Mouse (Mus musculus): ENCODE data around the gene Gpc6. TPM values are rescaled to one million over a fixed set of nuclear protein-coding genes. Genes with fewer than 3 reads are reported as not detected.

The Gpc6 gene
- total and polyA plus RNA-seq, 3 experiments = not detected

DNA sequence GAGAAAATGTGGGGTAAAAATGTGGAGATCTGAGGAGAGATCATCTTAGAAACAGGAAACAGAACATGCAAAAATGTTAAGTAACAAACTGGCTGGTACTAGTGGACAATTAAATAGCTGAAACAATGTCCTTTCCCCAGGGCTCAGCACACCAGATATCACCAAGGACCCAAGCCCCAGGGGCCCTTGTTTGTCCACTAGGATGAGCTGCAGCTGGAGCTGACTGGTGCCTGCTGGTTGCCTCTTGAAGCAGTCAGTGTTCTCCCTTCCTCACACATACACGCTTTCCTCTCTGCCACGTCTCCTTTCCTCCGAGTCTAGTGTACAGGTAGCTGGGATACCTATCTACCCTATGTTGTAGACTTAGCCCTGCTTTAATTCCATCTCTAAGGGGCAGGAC lies 320.5 kb downstream of the Gpc6 start:
- in situ Hi-C loops (cut with MboI; ENCODE audit: low pct_ligation_motif_present, low pct_unique_long_range_greater_than_20kb, low sequenced_read_pairs) (no loop called here), dilution Hi-C loops (cut with MboI; ENCODE audit: extremely low pct_ligation_motif_present, extremely low pct_unique_long_range_greater_than_20kb, low sequenced_read_pairs) (no loop called here)
- Histone ChIP-seq H3K4me1 (ENCODE audit: control insufficient read depth in 1 of 2, insufficient read depth in 2 of 2) (peaks cover 0 to 3% of the 10 kb centered on the region in 2 experiments; a peak in 2 of 4 replicates), H3K27me3 (replicated peaks) (no peaks in the 10 kb centered on the region), H3K4me3 (replicated peaks in 1 of 3; ENCODE audit: low read depth in 2 of 3, low read length in 2 of 3, poor library complexity in 1 of 3) (no peak overlapping the region), H3K9ac (ENCODE audit: insufficient read depth, low read depth) (no peak overlapping the region), H3K9me3 (replicated peaks; ENCODE audit: low read length) (no peaks in the 10 kb centered on the region), H3K4me2 (ENCODE audit: insufficient read depth, low read depth, poor library complexity, severe bottlenecking) (no peak overlapping the region), H3K36me3 (replicated peaks in 1 of 2; ENCODE audit: control insufficient read depth in 1 of 2, insufficient read depth in 1 of 2, low read length in 1 of 2) (no peaks in the 10 kb centered on the region), H3K27ac (ENCODE audit: insufficient read depth, low read depth) (no peak overlapping the region), H3K79me2 (replicated peaks; ENCODE audit: control insufficient read depth, extremely low read depth, insufficient read depth, poor library complexity, severe bottlenecking) (no peaks in the 10 kb centered on the region)
- TF ChIP-seq USF2 (conservative IDR thresholded peaks at IDR 0.05; ENCODE audit: low read depth, low read length) (no peak), USF1 (IDR thresholded peaks at IDR 0.05; ENCODE audit: low read depth, low read length) (no peak), RAD21 (IDR thresholded peaks at IDR 0.05; ENCODE audit: low read depth, low read length) (no peak), CHD1 (IDR thresholded peaks at IDR 0.05; ENCODE audit: low read depth, low read length) (no peak), MAFK (IDR thresholded peaks at IDR 0.05; ENCODE audit: insufficient replicate concordance, low read length) (no peak), MAZ (IDR thresholded peaks at IDR 0.05; ENCODE audit: low read depth, low read length) (no peak), JUND (conservative IDR thresholded peaks at IDR 0.05; ENCODE audit: low read depth, low read length) (no peak), TBP (conservative IDR thresholded peaks at IDR 0.05; ENCODE audit: low read depth, low read length) (no peak), CHD2 (IDR thresholded peaks at IDR 0.05; ENCODE audit: low read length) (no peak)
- no peak for DNase-seq (ENCODE audit: extremely low read depth)

GRCm38 (mm10) chr14:117256192-117256591 lies 331.1 kb downstream of the Gpc6 start:
- no peak for DNase-seq (ENCODE audit: extremely low read depth)
- H3K4me1 ChIP-seq (ENCODE audit: control insufficient read depth in 1 of 2, insufficient read depth in 2 of 2) = no peaks in the 10 kb centered on the region
- no peak overlapping the region for H3K9ac ChIP-seq (ENCODE audit: insufficient read depth, low read depth)
- H3K36me3 ChIP-seq (replicated peaks in 1 of 2; ENCODE audit: control insufficient read depth in 1 of 2, insufficient read depth in 1 of 2, low read length in 1 of 2) = no peaks in the 10 kb centered on the region
- no peaks in the 10 kb centered on the region for H3K27me3 ChIP-seq (replicated peaks)
- H3K4me2 ChIP-seq (ENCODE audit: insufficient read depth, low read depth, poor library complexity, severe bottlenecking) = no peak overlapping the region
- in situ Hi-C loops (cut with MboI; ENCODE audit: low pct_ligation_motif_present, low pct_unique_long_range_greater_than_20kb, low sequenced_read_pairs) (no loop called here), dilution Hi-C loops (cut with MboI; ENCODE audit: extremely low pct_ligation_motif_present, extremely low pct_unique_long_range_greater_than_20kb, low sequenced_read_pairs) (no loop called here)
- H3K27ac ChIP-seq (ENCODE audit: insufficient read depth, low read depth) = no peak overlapping the region
- H3K79me2 ChIP-seq (replicated peaks; ENCODE audit: control insufficient read depth, extremely low read depth, insufficient read depth, poor library complexity, severe bottlenecking) = no peaks in the 10 kb centered on the region
- no peak for TF ChIP-seq MYC (IDR thresholded peaks at IDR 0.05; ENCODE audit: low read depth, low read length)
- no peak for TF ChIP-seq TCF12 (IDR thresholded peaks at IDR 0.05; ENCODE audit: low read depth, low read length)
- TF ChIP-seq SMC3 (IDR thresholded peaks at IDR 0.05; ENCODE audit: low read depth, low read length) = no peak
- no peak for TF ChIP-seq IRF4 (IDR thresholded peaks at IDR 0.05; ENCODE audit: low read depth, low read length)
- no peak for TF ChIP-seq POLR2AphosphoS2 (IDR thresholded peaks at IDR 0.05; ENCODE audit: low read depth, low read length)
- no peak for TF ChIP-seq MEF2A (IDR thresholded peaks at IDR 0.05; ENCODE audit: borderline replicate concordance, low read depth, low read length)
- no peak for TF ChIP-seq SIN3A (IDR thresholded peaks at IDR 0.05; ENCODE audit: low read length)
- no peak for TF ChIP-seq CTCF (conservative IDR thresholded peaks at IDR 0.05 in 1 of 2, IDR thresholded peaks at IDR 0.05 in 1 of 2; ENCODE audit: low read depth in 2 of 2, low read length in 2 of 2)
- no peaks in the 10 kb centered on the region for H3K9me3 ChIP-seq (replicated peaks; ENCODE audit: low read length)
- no peak overlapping the region for H3K4me3 ChIP-seq (replicated peaks in 1 of 3; ENCODE audit: low read depth in 2 of 3, low read length in 2 of 3, poor library complexity in 1 of 3)

Data from CH12.LX (cell line).